Mouse (Mus musculus) skeletal muscle tissue, postnatal 0 days (tissue): ENCODE data around the gene Gm6803. TPM values are rescaled to one million over a fixed set of nuclear protein-coding genes. Genes with fewer than 3 reads are reported as not detected.

Experiments
- polyA plus RNA-seq: library from polyadenylated mRNA; unstranded; fragments of >200 nt; fragmentation: Nextera tagmentation; extraction: Ambion mirVana; gene quantifications from 2 replicates; pipeline ENCODE4 v1.2.1, GENCODE M21; 2015

Gene Gm6803
- not detected in 2 replicates for polyA plus RNA-seq

DNA sequence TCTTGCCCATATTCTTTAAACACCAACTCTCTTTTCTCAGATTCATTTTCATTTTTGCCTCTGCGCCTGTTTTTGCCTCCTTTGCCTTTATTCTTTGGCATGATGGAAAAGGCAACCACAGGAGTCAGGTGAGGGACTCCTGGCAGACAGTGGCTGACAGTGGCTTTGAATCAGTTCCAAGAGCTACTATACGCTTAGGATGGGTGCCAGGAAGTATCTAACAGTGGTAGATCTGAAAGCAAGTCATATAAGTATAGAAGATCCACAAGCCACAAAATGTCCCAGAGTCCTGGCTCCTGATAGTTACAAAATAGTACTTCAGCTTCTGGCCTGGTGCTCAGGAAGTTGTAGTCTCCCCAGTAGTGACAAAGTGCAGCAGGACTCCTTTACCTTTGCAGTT is at the start of gene Gm6803:
Gm6803 (minus strand) TSS at position 101 of the 400 bp plus-strand sequence.

DNA sequence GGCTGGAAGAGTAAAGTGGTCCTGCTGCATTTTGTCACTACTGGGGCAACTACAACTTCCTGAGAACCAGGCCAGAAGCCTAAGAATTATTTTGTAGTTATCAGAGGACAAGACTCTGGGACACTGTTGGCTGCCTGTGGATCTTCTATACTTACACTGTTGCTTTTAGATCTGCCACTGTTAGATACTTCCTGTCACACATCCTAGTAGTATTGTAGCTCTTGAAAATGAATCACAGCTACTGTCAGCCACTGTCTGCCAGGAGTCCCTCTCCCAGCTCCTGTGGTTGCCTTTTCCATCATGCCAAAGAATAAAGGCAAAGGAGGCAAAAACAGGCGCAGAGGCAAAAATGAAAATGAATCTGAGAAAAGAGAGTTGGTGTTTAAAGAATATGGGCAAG is 8.1 kb upstream of the Gm6803 start, which contains the start of gene Gm2056:
Gm2056 (plus strand) TSS at position 301 of the 400 bp plus-strand sequence.

DNA sequence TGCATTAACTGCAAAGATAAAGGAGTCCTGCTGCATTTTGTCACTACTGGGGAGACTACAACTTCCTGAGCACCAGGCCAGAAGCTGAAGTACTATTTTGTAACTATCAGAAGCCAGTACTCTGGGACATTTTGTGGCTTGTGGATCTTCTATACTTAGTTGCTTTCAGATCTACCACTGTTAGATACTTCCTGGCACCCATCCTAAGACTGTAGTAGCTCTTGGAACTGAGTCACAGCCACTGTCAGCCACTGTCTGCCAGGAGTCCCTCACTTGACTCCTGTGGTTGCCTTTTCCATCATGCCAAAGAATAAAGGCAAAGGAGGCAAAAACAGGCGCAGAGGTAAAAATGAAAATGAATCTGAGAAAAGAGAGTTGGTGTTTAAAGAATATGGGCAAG is 7.0 kb downstream of the Gm6803 start, which contains the start of gene Gm2075:
Gm2075 (plus strand) TSS at position 301 of the 400 bp plus-strand sequence.

Other genes starting within 250 kb of the Gm6803 start
- gene Gm21319, start 243.0 kb downstream of the Gm6803 start, polyA plus RNA-seq, result not detected in 2 replicates
- not detected in 2 replicates for gene Gm21936, start 223.3 kb downstream of the Gm6803 start, polyA plus RNA-seq
- not detected in 2 replicates for gene BB287469, start 202.2 kb downstream of the Gm6803 start, polyA plus RNA-seq
- not detected in 2 replicates for gene Gm2001, start 176.4 kb downstream of the Gm6803 start, polyA plus RNA-seq
- gene Gm2016, start 144.7 kb downstream of the Gm6803 start, polyA plus RNA-seq, result not detected in 2 replicates
- not detected in 2 replicates for gene Gm2022, start 123.4 kb downstream of the Gm6803 start, polyA plus RNA-seq
- gene Gm2035, start 98.9 kb downstream of the Gm6803 start, polyA plus RNA-seq, result not detected in 2 replicates
- not detected in 2 replicates for gene Gm2042, start 64.7 kb downstream of the Gm6803 start, polyA plus RNA-seq
- gene Gm2075, start 6.9 kb downstream of the Gm6803 start, polyA plus RNA-seq, result not detected in 2 replicates
- gene Gm2056, start 8.2 kb upstream of the Gm6803 start, polyA plus RNA-seq, result not detected in 2 replicates
- not detected in 2 replicates for gene Gm16368, start 64.9 kb upstream of the Gm6803 start, polyA plus RNA-seq
- gene Gm10436, start 163.3 kb upstream of the Gm6803 start, polyA plus RNA-seq, result not detected in 2 replicates
- not detected in 2 replicates for gene Gm8332, start 231.3 kb upstream of the Gm6803 start, polyA plus RNA-seq